Mouse (Mus musculus) heart, postnatal 0 days (tissue): ENCODE measurements around the gene Zbtb46.

Source experiments
- CTCF ChIP-seq: IDR thresholded peaks from 2 replicates; pipeline ENCODE4 v1.5.1; 2016; ENCODE audit warnings: antibody characterized with exemption, control low read depth, low read depth
- EP300 ChIP-seq: IDR thresholded peaks from 2 replicates; pipeline ENCODE4 v1.6.1; 2016; ENCODE audit warnings: antibody characterized with exemption, low read depth

GRCm38 (mm10) chr2:181397207-181397761 is 61.9 kb downstream of the Zbtb46 start:
- TF ChIP-seq EP300 (no peak), CTCF (no peak)
